Mouse (Mus musculus): ENCODE results near the gene Chst12.
A peak's percentile ranks its signal among the peaks of the same experiment; 100 is the strongest.

Chst12 gene

DNA sequence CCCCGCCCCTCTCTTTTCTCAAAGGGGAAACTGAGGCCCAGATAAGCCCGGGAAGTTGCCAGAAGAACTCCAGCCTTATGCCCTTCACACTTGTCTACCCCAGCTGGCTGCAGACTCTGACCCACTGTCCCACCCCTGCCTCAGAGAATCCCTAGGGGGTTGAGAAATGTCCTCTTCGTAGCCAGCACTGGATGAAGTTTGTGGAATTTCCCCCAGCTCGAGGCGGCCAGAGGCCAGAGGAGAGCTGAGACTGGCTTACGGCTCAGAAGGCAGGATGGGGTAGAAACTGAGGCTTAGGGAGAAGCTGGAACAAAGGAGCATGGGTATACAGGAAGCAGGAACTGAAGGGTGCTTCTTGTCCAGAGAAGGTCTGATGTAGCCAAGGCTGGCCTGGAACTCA, 67.3 kb downstream of the Chst12 start:
- peak; percentile 49 for DNase-seq

Measured in kidney, adult 9 months (tissue).